Mouse (Mus musculus) urinary bladder, postnatal 10 days (tissue): ENCODE measurements around the gene Bcam.
"Not testable (repeated sequence)": the region's sequence is repeated elsewhere in the genome, so short reads cannot be mapped to it uniquely, and the experiment has no call there.

Experiments
- DNase-seq: peaks from one replicate; pipeline ENCODE4 v3.0.0; 2022; ENCODE audit warnings: low spot score

Bcam gene

GRCm38 (mm10) chr7:19770984-19771391 is at the start of gene Bcam:
Bcam (minus strand) TSS chr7:19771016.
- DNase-seq = no peak

GRCm38 (mm10) chr7:19818875-19819274 is 48.1 kb upstream of the Bcam start:
- DNase-seq = no peak

- DNase-seq = no peak
Observed at GRCm38 (mm10) chr7:19818440-19818839, 47.6 kb upstream of the Bcam start.

- no peak for DNase-seq
Observed at GRCm38 (mm10) chr7:19817382-19818105, 46.7 kb upstream of the Bcam start.

- DNase-seq = peak; percentile 63
Observed at GRCm38 (mm10) chr7:19816224-19816771, 45.5 kb upstream of the Bcam start.

- no peak for DNase-seq
Observed at GRCm38 (mm10) chr7:19815296-19816223, 44.7 kb upstream of the Bcam start.

GRCm38 (mm10) chr7:19813579-19814122 is 42.8 kb upstream of the Bcam start:
- no peak for DNase-seq

GRCm38 (mm10) chr7:19813161-19813560 is 42.3 kb upstream of the Bcam start:
- no peak for DNase-seq

- no peak for DNase-seq
Observed at GRCm38 (mm10) chr7:19811114-19811513, 40.3 kb upstream of the Bcam start.

GRCm38 (mm10) chr7:19809369-19809768 is 38.6 kb upstream of the Bcam start:
- no peak for DNase-seq

- no peak for DNase-seq
Observed at GRCm38 (mm10) chr7:19806356-19806969, 35.6 kb upstream of the Bcam start.

GRCm38 (mm10) chr7:19802995-19803394 is 32.2 kb upstream of the Bcam start:
- no peak for DNase-seq

GRCm38 (mm10) chr7:19800764-19801163 is 29.9 kb upstream of the Bcam start:
- DNase-seq = no peak

- peak; percentile 75 for DNase-seq
Observed at GRCm38 (mm10) chr7:19796697-19797588, 26.1 kb upstream of the Bcam start, which contains the start of gene Cblc. Cblc (minus strand) TSS chr7:19796809.

GRCm38 (mm10) chr7:19796254-19796653 is 25.4 kb upstream of the Bcam start:
- no peak for DNase-seq

- DNase-seq = no peak
Observed at GRCm38 (mm10) chr7:19795236-19795635, 24.4 kb upstream of the Bcam start.

GRCm38 (mm10) chr7:19792701-19793630 is 22.1 kb upstream of the Bcam start:
- no peak for DNase-seq

- not testable (repeated sequence) for DNase-seq
Observed at GRCm38 (mm10) chr7:19791504-19791903, 20.7 kb upstream of the Bcam start.

- DNase-seq = peak; percentile 82
Observed at GRCm38 (mm10) chr7:19789904-19790347, 19.1 kb upstream of the Bcam start.
